Mouse (Mus musculus) kidney, embryonic 16.5 days (tissue): ENCODE results near the gene Nr5a1. TPM values are rescaled to one million over a fixed set of nuclear protein-coding genes. Genes with fewer than 3 reads are reported as not detected.

Experiments used
- ATAC-seq: fragments of 200-750 bp; cut with Nextera tagmentation; 2 replicates; pipeline ENCODE4 v1.8.0; 2017; ENCODE audit warnings: moderate TSS enrichment; ENCODE audit not compliant: low FRiP score, low TSS enrichment
- H3K27ac ChIP-seq: fragments of 300-500 bp; sonication (generic); 2 replicates; pipeline ENCODE4 v1.5.1; 2014; ENCODE audit warnings: low read length
- H3K27me3 ChIP-seq: fragments of 300-500 bp; sonication (generic); 2 replicates; pipeline ENCODE4 v1.6.1; 2014; ENCODE audit warnings: low read length, control low read depth, mixed read lengths; ENCODE audit not compliant: insufficient read depth
- H3K36me3 ChIP-seq: fragments of 300-500 bp; sonication (generic); 2 replicates; pipeline ENCODE4 v1.6.1; 2014; ENCODE audit warnings: low read length, control low read depth, mixed read lengths; ENCODE audit not compliant: insufficient read depth
- H3K4me1 ChIP-seq: fragments of 300-500 bp; sonication (generic); 2 replicates; pipeline ENCODE4 v1.6.1; 2014; ENCODE audit warnings: low read length, control low read depth, mixed read lengths; ENCODE audit not compliant: insufficient read depth
- H3K4me2 ChIP-seq: fragments of 300-500 bp; sonication (generic); replicated peaks from 2 replicates; pipeline ENCODE4 v1.6.1; 2014; ENCODE audit warnings: low read depth, low read length
- H3K4me3 ChIP-seq: fragments of 300-500 bp; sonication (generic); 2 replicates; pipeline ENCODE4 v1.5.1; 2014; ENCODE audit warnings: mild to moderate bottlenecking, low read length
- H3K9ac ChIP-seq: fragments of 300-500 bp; sonication (generic); replicated peaks from 2 replicates; pipeline ENCODE4 v1.6.1; 2014; ENCODE audit warnings: low read length
- H3K9me3 ChIP-seq: fragments of 300-500 bp; sonication (generic); 2 replicates; pipeline ENCODE4 v1.6.1; 2016; ENCODE audit warnings: low read length, control low read depth
- WGBS: fragments of 180-500 bp; shearing (Covaris S2); extraction: QIAGEN DNeasy Blood & Tissue Kit; methylation state at CpG from one replicate; pipeline ENCODE4 v1.1.7; 2014; 5-methylcytosine and 5-hydroxymethylcytosine counted together
- polyA plus RNA-seq: library from polyadenylated mRNA; unstranded; fragments of >200 nt; fragmentation: Nextera tagmentation; extraction: Ambion mirVana; gene quantifications from 2 replicates; pipeline ENCODE4 v1.2.1, GENCODE M21; 2015

Nr5a1 gene
- polyA plus RNA-seq, 1 experiment from 2014 or later = 4.0 TPM

- H3K9me3 ChIP-seq = no peaks in the 10 kb centered on the region
- H3K4me2 ChIP-seq = no peak overlapping the region
- no peak overlapping the region for H3K9ac ChIP-seq
- H3K27ac ChIP-seq = no peak overlapping the region
- ATAC-seq = no peak
- 67% methylated on average over 1 of the region's 1 CpGs for WGBS
- no peaks in the 10 kb centered on the region for H3K36me3 ChIP-seq
- H3K4me1 ChIP-seq = peaks cover 5% of the 10 kb centered on the region
- H3K27me3 ChIP-seq = peaks cover 7% of the 10 kb centered on the region; the same call in 1 of the 2 replicates
- no peak overlapping the region for H3K4me3 ChIP-seq
Measured at GRCm38 (mm10) chr2:38689881-38690280, 24.5 kb downstream of the Nr5a1 start.

DNA sequence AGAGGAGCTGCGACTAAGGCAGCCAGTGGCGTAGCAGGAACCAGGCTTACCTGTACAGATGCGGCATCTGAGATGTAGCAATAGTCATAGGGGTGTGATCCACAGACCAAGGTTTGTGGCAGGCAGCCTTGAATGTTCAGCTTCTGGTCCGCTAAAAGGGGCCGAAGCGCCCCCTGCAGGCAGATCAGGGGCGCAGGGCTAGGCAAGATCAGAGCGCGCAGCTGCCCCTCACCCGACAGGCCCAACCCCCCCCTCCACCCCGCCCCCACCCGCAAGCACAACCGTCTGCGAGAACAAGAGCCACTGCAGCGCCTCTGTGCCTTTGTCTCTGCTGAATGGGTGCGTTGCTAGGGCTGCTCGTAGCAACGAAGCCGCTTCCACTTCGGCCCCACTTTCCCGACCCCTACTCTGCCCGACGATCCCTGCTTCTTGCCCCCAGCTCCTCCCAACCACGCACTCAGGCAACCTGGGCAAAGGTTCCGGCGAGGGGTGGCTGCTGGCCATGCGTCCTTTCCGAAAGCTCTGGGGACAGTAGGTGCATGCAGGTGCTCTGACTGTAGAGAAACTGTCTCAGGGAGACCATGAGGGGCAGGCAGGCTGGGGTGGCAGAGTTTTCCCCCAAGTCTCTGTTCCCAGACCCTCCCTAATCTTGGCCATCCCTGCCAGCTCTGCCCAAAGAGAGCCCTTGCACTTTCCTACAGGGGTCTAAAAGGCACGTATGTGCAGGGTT is 25.4 kb downstream of the Nr5a1 start:
- peak; percentile 46; the same call in 1 of the 2 replicates for ATAC-seq
- Histone ChIP-seq H3K27me3 (peaks cover 7% of the 10 kb centered on the region; the same call in 1 of the 2 replicates), H3K4me1 (peaks cover 5% of the 10 kb centered on the region), H3K36me3 (no peaks in the 10 kb centered on the region), H3K4me3 (peak overlapping the region; percentile 20), H3K27ac (no peak overlapping the region), H3K9ac (peak overlapping the region; percentile 42), H3K4me2 (peak overlapping the region; percentile 49), H3K9me3 (no peaks in the 10 kb centered on the region)
- 4% methylated on average over 29 of the region's 29 CpGs for WGBS

- H3K27ac ChIP-seq = no peak overlapping the region
- H3K9me3 ChIP-seq = no peaks in the 10 kb centered on the region
- no peak overlapping the region for H3K9ac ChIP-seq
- H3K4me1 ChIP-seq = peaks cover 5% of the 10 kb centered on the region
- no peak for ATAC-seq
- no peaks in the 10 kb centered on the region for H3K36me3 ChIP-seq
- no peak overlapping the region for H3K4me2 ChIP-seq
- H3K27me3 ChIP-seq = peaks cover 7% of the 10 kb centered on the region; the same call in 1 of the 2 replicates
- 71% methylated on average over 3 of the region's 3 CpGs for WGBS
- H3K4me3 ChIP-seq = no peak overlapping the region
Measured at GRCm38 (mm10) chr2:38685746-38686145, 28.6 kb downstream of the Nr5a1 start.

DNA sequence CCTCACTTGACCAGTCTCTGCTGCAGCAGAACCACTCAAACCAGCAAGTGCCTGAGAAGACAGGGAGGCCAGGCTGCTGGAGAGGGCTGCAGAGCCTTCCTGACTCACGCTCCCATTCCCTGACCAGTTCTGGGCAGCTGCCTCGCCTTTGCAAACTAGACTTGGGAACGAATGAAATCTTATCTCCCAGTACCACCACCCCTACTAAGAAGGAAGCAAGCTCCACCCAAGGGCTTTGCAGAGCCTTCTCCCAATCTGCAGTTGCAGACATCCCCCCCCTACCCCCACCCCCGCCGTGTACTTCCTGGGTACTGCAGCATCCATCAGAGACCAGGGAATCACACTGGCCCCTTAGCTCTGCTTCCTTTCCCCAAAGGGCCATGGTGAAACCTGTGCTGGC is 31.3 kb downstream of the Nr5a1 start:
- Histone ChIP-seq H3K36me3 (no peaks in the 10 kb centered on the region), H3K9me3 (no peaks in the 10 kb centered on the region), H3K9ac (no peak overlapping the region), H3K4me2 (no peak overlapping the region), H3K27ac (no peak overlapping the region), H3K4me3 (no peak overlapping the region), H3K27me3 (no peaks in the 10 kb centered on the region), H3K4me1 (no peaks in the 10 kb centered on the region)
- ATAC-seq = no peak
- WGBS = 71% methylated on average over 5 of the region's 5 CpGs

DNA sequence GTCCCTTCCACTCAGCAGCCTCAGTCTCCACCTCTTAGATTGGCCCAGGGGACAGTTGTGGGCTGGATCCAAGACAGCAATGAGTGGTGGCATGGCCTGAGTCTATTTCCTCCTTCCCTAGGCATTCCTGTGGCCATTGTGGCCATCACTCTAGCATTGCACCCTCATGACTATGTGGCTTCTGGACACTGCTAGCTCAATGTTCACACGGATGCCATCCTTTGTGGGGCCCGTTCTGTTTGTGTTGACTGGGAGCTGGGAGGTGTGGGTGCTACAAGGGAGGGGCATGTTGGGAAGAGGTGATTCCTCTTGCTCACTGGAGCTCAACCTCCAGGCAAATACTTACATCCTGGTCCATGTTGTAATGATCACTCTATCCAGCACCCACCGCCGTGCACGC is 32.1 kb downstream of the Nr5a1 start:
- Histone ChIP-seq H3K9ac (no peak overlapping the region), H3K4me3 (no peak overlapping the region), H3K4me2 (no peak overlapping the region), H3K27ac (no peak overlapping the region), H3K4me1 (no peaks in the 10 kb centered on the region), H3K27me3 (no peaks in the 10 kb centered on the region), H3K36me3 (no peaks in the 10 kb centered on the region), H3K9me3 (no peaks in the 10 kb centered on the region)
- no peak; the same call in 1 of the 2 replicates for ATAC-seq
- 80% methylated on average over 5 of the region's 5 CpGs for WGBS

DNA sequence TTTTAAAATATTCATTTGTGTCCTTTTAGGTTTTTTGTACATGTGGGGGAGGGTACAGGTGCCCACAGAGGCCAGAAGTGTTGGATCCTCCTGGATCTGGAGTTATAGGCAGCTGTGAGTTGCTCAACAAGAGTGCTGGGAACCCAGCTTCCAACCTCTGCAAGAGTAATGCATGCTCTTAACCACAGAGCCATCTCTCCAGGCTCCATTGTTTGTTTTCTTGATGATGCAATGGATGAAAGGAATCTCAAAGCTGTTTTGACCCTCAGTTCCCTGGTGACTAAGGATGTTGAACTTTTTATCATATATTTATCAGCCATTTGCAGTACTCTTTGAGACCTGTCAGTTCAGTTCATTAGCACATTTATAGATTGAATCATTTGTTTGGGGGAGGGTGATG is 35.4 kb downstream of the Nr5a1 start:
- no peak overlapping the region for H3K9ac ChIP-seq
- H3K27me3 ChIP-seq = no peaks in the 10 kb centered on the region
- no peak overlapping the region for H3K4me3 ChIP-seq
- H3K9me3 ChIP-seq = no peaks in the 10 kb centered on the region
- no peak overlapping the region for H3K27ac ChIP-seq
- no peak overlapping the region for H3K4me2 ChIP-seq
- ATAC-seq = no peak
- H3K4me1 ChIP-seq = no peaks in the 10 kb centered on the region
- no peaks in the 10 kb centered on the region for H3K36me3 ChIP-seq

- Histone ChIP-seq H3K36me3 (no peaks in the 10 kb centered on the region), H3K4me2 (no peak overlapping the region), H3K27me3 (peaks cover 4% of the 10 kb centered on the region; the same call in 1 of the 2 replicates), H3K27ac (no peak overlapping the region), H3K9me3 (no peaks in the 10 kb centered on the region), H3K4me3 (no peak overlapping the region), H3K4me1 (no peaks in the 10 kb centered on the region), H3K9ac (no peak overlapping the region)
- ATAC-seq = peak; percentile 62
- 57% methylated on average over 9 of the region's 9 CpGs for WGBS
Measured at GRCm38 (mm10) chr2:38675366-38675969, 38.9 kb downstream of the Nr5a1 start.

DNA sequence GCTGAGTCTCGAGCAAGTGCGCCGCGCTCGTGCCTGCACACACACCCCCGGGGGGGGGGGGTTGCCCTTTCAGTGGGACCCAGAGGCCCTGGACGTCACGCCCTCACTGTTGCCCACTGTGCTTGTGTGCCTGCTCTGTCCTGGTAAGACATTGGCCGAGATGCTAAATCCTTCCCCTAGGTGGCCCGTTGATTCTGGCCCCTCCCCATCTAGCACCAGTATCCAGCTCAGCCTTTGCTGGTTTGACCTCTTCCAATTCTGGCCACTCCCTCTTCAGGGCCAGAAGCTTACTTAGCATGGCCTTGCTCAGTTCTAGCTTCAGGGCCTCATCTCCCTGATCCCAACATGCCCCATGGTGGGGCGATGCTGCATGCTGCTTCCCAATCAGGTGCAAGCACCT is 41.8 kb downstream of the Nr5a1 start:
- no peak for ATAC-seq
- H3K4me3 ChIP-seq = no peak overlapping the region
- WGBS = 58% methylated on average over 11 of the region's 11 CpGs

DNA sequence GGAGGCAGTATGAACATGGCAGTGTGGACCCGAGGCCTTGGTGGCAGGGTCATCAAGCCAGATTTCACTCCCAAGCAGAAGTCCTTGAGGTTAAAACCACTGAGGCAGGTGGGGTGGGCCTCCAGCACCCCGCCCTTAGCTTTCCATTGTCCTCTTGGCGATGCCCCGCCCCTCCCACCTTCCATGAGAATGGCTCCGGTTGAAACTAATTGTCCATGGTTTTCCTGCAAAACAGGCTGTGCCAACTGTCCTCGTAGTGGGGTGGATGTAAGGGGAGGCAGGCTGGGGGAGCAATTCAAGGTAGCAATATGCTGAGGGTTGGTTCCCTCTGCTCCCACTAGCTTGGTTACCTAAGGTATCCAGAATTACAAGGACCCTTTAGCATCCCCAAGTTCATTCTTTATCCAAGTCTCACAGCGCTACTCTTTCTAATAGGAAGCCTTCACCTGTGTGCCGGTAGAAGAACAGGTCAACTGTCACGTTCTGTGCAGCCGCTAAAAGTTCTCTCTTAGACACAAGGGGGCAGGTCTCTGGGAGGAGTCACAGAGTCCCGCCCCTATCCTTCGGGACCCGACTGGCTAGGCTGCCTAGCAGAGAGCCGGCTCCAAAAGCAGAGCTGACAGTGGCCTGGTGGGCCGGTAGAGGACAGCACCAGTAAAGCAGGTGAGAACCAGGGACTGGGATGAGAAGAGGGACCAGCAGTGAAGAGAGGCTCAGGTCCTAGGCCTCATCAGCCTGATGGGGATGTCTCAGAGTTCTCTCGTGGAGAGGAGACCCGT is 45.4 kb downstream of the Nr5a1 start:
- H3K9ac ChIP-seq = no peak overlapping the region
- H3K27ac ChIP-seq = no peak overlapping the region
- peaks cover 7% of the 10 kb centered on the region for H3K4me1 ChIP-seq
- WGBS = 15% methylated on average over 17 of the region's 17 CpGs
- H3K4me2 ChIP-seq = peak overlapping the region; percentile 37
- peaks cover 9% of the 10 kb centered on the region; the same call in 1 of the 2 replicates for H3K27me3 ChIP-seq
- H3K9me3 ChIP-seq = no peaks in the 10 kb centered on the region
- H3K4me3 ChIP-seq = 0 out of 2 replicates have a peak overlapping the region, but pooled peaks have one; percentile 15
- H3K36me3 ChIP-seq = no peaks in the 10 kb centered on the region
- ATAC-seq = peak; percentile 88

More for the DNA sequence above, 41.8 kb downstream of the Nr5a1 start:
- Histone ChIP-seq H3K9ac (no peak overlapping the region), H3K4me1 (peaks cover 7% of the 10 kb centered on the region), H3K4me2 (no peak overlapping the region), H3K27me3 (peaks cover 9% of the 10 kb centered on the region; the same call in 1 of the 2 replicates), H3K9me3 (no peaks in the 10 kb centered on the region), H3K36me3 (no peaks in the 10 kb centered on the region), H3K27ac (no peak overlapping the region)
